Mouse (Mus musculus) midbrain, embryonic 12.5 days (tissue): ENCODE results near the gene Gm20388. TPM values are rescaled to one million over a fixed set of nuclear protein-coding genes. Genes with fewer than 3 reads are reported as not detected.

Source experiments
- ATAC-seq: fragments of 200-750 bp; cut with Nextera tagmentation; 2 replicates; pipeline ENCODE4 v1.8.0; 2017; ENCODE audit warnings: low read depth, moderate TSS enrichment, moderate library complexity; ENCODE audit not compliant: low FRiP score
- H3K27ac ChIP-seq: fragments of 300-500 bp; sonication (generic); replicated peaks from 2 replicates; pipeline ENCODE4 v1.5.1; 2016; ENCODE audit warnings: mild to moderate bottlenecking
- H3K27me3 ChIP-seq: fragments of 300-500 bp; sonication (generic); 2 replicates; pipeline ENCODE4 v1.6.1; 2016; ENCODE audit warnings: mild to moderate bottlenecking
- H3K36me3 ChIP-seq: fragments of 300-500 bp; sonication (generic); 2 replicates; pipeline ENCODE4 v1.6.1; 2016
- H3K4me1 ChIP-seq: fragments of 300-500 bp; sonication (generic); 2 replicates; pipeline ENCODE4 v1.6.1; 2016
- H3K4me2 ChIP-seq: fragments of 300-500 bp; sonication (generic); replicated peaks from 2 replicates; pipeline ENCODE4 v1.6.1; 2016; ENCODE audit warnings: mild to moderate bottlenecking, moderate library complexity
- H3K4me3 ChIP-seq: fragments of 300-500 bp; sonication (generic); 2 replicates; pipeline ENCODE4 v1.5.1; 2016; ENCODE audit warnings: mild to moderate bottlenecking
- H3K9ac ChIP-seq: fragments of 300-500 bp; sonication (generic); replicated peaks from 2 replicates; pipeline ENCODE4 v1.6.1; 2016; ENCODE audit warnings: mild to moderate bottlenecking, moderate library complexity
- H3K9me3 ChIP-seq: fragments of 300-500 bp; sonication (generic); 2 replicates; pipeline ENCODE4 v1.6.1; 2016; ENCODE audit warnings: mild to moderate bottlenecking
- WGBS: fragments of 180-500 bp; shearing (Covaris S2); methylation state at CpG from one replicate; pipeline ENCODE4 v1.1.7; 2016; 5-methylcytosine and 5-hydroxymethylcytosine counted together
- polyA plus RNA-seq: library from polyadenylated mRNA; unstranded; fragments of >200 nt; fragmentation: Nextera tagmentation; extraction: Ambion mirVana; gene quantifications from 2 replicates; pipeline ENCODE4 v1.2.1, GENCODE M21; 2016

Gene Gm20388
- polyA plus RNA-seq, 1 experiment from 2014 or later = not detected

GRCm38 (mm10) chr8:122701441-122702185 lies 2791.0 kb downstream of the Gm20388 start:
- no peak overlapping the region for H3K4me3 ChIP-seq
- 92% methylated on average over 12 of the region's 12 CpGs for WGBS
- H3K4me1 ChIP-seq = peaks cover 9% of the 10 kb centered on the region
- H3K9me3 ChIP-seq = no peaks in the 10 kb centered on the region
- H3K9ac ChIP-seq = no peak overlapping the region
- no peaks in the 10 kb centered on the region; the same call in 1 of the 2 replicates for H3K27me3 ChIP-seq
- no peaks in the 10 kb centered on the region for H3K36me3 ChIP-seq
- H3K27ac ChIP-seq = no peak overlapping the region
- no peak for ATAC-seq
- H3K4me2 ChIP-seq = no peak overlapping the region

DNA sequence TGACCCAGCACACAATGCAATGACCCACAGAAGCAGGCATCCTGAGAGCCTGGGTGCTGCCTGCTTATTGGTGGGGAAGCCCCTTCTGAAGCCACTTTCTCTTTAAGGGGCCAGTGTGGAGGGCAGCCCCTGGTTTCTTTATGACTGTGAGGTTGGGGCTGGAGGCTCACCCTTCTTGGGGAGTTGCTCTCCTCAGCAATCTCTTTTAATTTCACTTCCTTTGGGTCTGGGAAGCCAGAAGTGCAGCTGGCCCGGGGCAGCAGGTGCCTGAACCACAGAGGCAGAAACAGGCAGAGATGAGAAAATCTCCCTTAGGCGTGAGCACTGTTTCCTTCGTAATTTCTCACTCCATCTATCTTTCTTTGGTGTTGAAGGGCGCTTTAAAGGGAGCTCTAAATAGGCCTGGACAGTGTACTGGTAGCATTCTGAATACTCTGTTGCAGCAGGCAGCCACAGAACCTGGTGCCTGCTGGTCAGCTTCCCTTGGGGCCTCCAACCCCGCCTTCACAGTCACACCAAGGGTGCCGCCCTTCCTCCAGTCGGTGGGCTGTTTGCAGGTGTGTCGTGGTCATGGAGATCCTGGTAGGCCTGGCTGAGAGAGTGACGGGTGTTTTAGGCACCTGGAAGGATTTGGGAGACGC lies 2791.8 kb downstream of the Gm20388 start:
- Histone ChIP-seq H3K4me2 (no peak overlapping the region), H3K4me1 (peaks cover 9% of the 10 kb centered on the region), H3K36me3 (no peaks in the 10 kb centered on the region), H3K9me3 (no peaks in the 10 kb centered on the region), H3K4me3 (no peak overlapping the region), H3K9ac (0 out of 2 replicates have a peak overlapping the region, but pooled peaks have one; percentile 0), H3K27me3 (no peaks in the 10 kb centered on the region), H3K27ac (no peak overlapping the region)
- WGBS = 56% methylated on average over 10 of the region's 10 CpGs
- no peak for ATAC-seq

DNA sequence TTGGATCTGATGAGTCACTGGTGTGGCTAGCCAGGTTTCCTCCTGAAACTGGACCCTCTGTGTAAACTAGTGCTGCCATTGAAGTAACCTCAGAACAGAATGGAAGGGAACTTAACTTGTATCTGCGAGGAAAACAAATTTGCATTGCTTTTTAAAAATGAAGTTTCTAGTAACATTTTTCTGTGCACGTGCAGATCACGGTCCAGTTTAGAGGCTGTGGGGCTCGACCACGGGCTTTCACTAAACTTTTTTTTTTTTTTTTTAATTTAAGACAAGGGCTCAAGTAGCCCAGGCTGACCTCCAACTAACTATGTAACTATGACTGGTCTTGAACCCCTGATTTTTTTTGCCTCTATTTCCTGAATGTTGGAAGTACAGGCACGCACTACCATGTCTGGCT lies 2792.3 kb downstream of the Gm20388 start:
- Histone ChIP-seq H3K36me3 (no peaks in the 10 kb centered on the region), H3K9ac (no peak overlapping the region), H3K27me3 (no peaks in the 10 kb centered on the region), H3K4me3 (no peak overlapping the region), H3K4me1 (peaks cover 9% of the 10 kb centered on the region), H3K9me3 (no peaks in the 10 kb centered on the region), H3K27ac (no peak overlapping the region), H3K4me2 (no peak overlapping the region)
- 80% methylated on average over 6 of the region's 6 CpGs for WGBS
- ATAC-seq = no peak

DNA sequence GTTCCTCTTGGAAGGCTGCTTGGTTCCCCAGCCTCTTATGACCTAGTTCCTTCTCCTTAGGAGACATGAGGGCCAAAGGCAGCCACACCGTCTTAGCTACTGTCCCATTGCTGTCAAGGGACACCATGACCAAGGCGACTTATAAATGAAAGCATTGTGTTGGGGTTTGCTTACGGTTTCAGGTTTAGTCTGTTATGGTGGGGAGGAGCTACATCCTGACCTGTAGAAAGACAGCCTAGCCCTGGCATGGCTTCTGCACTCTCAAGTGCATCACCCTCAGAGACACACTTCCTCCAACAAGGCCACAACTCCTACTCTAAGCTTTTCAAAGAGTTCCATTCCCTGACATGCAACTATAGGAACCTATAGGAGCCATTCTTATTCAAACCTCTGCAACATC lies 2794.0 kb downstream of the Gm20388 start:
- Histone ChIP-seq H3K4me1 (peaks cover 16% of the 10 kb centered on the region), H3K4me2 (no peak overlapping the region), H3K9ac (no peak overlapping the region), H3K9me3 (no peaks in the 10 kb centered on the region), H3K36me3 (no peaks in the 10 kb centered on the region), H3K4me3 (no peak overlapping the region), H3K27me3 (no peaks in the 10 kb centered on the region), H3K27ac (no peak overlapping the region)
- 86% methylated on average over 3 of the region's 3 CpGs for WGBS
- no peak for ATAC-seq

- 30% methylated on average over 12 of the region's 12 CpGs for WGBS
- Histone ChIP-seq H3K9me3 (no peaks in the 10 kb centered on the region), H3K27me3 (no peaks in the 10 kb centered on the region), H3K27ac (0 out of 2 replicates have a peak overlapping the region, but pooled peaks have one; percentile 26), H3K36me3 (no peaks in the 10 kb centered on the region), H3K4me2 (no peak overlapping the region), H3K4me1 (peaks cover 17% of the 10 kb centered on the region), H3K4me3 (no peak overlapping the region), H3K9ac (no peak overlapping the region)
- ATAC-seq = no peak
These were observed 2795.4 kb downstream of the Gm20388 start for GRCm38 (mm10) chr8:122705901-122706561.

- Histone ChIP-seq H3K36me3 (no peaks in the 10 kb centered on the region), H3K4me1 (peaks cover 17% of the 10 kb centered on the region), H3K27ac (no peak overlapping the region), H3K4me3 (no peak overlapping the region), H3K27me3 (no peaks in the 10 kb centered on the region), H3K4me2 (no peak overlapping the region), H3K9ac (no peak overlapping the region), H3K9me3 (no peaks in the 10 kb centered on the region)
- ATAC-seq = no peak
- 68% methylated on average over 4 of the region's 4 CpGs for WGBS
These were observed 2796.5 kb downstream of the Gm20388 start for GRCm38 (mm10) chr8:122707184-122707583.

DNA sequence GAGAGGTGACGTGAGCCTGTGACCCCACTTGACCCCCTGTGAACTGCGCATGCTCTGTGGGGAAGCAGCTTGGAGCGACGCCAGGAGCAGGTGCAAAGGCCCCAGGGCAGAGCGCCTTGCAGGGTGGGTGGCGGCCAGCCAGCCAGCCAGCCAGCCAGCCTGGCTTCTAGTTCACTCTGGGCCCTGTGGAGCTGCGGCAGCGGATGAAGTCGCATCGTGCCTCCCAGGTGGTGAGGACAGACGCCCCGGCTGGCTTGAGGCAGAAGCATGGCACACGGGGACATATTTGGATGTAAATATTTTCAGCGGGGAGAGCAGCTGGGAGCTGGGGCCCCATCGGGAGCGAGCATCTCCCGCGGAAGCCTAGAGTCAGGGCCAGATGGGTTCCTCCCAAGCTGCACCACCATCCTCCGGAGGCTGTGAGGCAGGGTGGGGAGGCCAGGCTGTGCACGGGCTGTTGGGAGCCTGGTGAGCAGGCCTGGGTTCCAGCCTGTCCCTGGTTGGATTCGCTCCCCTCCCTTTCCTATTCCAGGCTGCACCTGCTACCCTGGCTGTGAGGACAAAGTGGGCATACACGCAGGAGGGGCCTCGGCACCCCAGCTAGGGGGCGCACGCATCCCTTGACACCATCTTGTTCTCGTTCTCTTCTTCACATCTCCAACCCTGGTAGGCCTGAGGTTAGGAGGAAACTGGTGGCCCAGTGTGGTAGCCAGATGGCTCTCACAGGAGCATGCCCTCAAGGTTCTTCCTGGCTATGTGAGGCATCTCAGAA lies 2798.9 kb downstream of the Gm20388 start:
- whole genome bisulfite sequencing = 44% methylated on average over 26 of the region's 26 CpGs
- H3K4me2 ChIP-seq = no peak overlapping the region
- H3K27me3 ChIP-seq = no peaks in the 10 kb centered on the region
- peak; percentile 47; the same call in 1 of the 2 replicates for ATAC-seq
- no peak overlapping the region for H3K4me3 ChIP-seq
- H3K4me1 ChIP-seq = peaks cover 17% of the 10 kb centered on the region
- no peaks in the 10 kb centered on the region for H3K9me3 ChIP-seq
- no peak overlapping the region for H3K9ac ChIP-seq
- peak overlapping the region; percentile 63 for H3K27ac ChIP-seq
- H3K36me3 ChIP-seq = no peaks in the 10 kb centered on the region

DNA sequence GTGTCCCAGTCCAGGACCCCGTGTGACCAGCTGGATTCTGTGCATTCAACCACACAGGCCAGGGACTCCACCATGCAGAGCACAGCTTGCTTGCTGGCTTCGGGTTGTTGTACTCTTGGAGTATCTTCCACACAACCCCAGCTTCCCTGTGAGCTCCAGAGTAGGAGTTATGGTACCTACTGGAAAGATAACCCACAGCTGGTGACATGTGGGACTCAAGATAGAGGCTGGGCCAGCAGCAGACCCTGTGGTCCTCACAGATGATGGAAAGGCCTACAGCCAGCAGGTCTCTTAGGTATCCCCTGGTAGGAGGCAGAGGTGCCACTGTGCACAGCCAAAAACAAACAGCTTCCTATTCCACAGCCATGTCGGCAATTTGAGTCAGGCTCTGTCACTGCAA lies 2800.8 kb downstream of the Gm20388 start:
- no peak for ATAC-seq
- peaks cover 8% of the 10 kb centered on the region for H3K4me1 ChIP-seq
- H3K36me3 ChIP-seq = no peaks in the 10 kb centered on the region
- H3K9ac ChIP-seq = no peak overlapping the region
- no peak overlapping the region for H3K4me2 ChIP-seq
- H3K4me3 ChIP-seq = no peak overlapping the region
- no peaks in the 10 kb centered on the region for H3K9me3 ChIP-seq
- no peak overlapping the region for H3K27ac ChIP-seq
- H3K27me3 ChIP-seq = no peaks in the 10 kb centered on the region
- 81% methylated on average over 3 of the region's 3 CpGs for WGBS

DNA sequence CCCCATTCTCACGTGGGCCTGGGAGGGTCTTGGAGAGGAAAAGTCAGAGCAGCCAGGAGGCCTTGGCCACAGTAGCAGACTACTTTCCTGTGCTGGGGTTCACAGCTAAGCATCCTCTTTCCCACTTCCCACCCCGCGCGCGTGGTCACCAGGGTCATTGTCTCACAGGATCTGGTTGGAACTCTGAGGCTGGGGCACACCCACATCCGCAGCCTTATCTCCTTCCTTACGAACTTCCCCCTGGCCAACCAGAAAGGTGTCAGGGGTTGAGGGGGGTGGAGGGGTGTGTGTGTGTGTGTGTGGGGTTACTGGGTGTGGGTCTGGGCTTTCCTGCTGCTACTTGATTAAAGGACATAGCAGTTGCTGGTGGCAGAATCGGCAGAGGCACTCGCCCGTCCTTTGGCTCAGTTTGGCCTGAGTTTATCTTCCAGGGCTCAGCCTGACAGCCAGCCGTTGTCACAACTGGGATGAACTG lies 2801.3 kb downstream of the Gm20388 start:
- H3K4me3 ChIP-seq = no peak overlapping the region
- WGBS = 71% methylated on average over 11 of the region's 11 CpGs
- no peak overlapping the region for H3K27ac ChIP-seq
- H3K9ac ChIP-seq = no peak overlapping the region
- H3K4me1 ChIP-seq = peaks cover 8% of the 10 kb centered on the region
- H3K9me3 ChIP-seq = no peaks in the 10 kb centered on the region
- no peaks in the 10 kb centered on the region for H3K27me3 ChIP-seq
- no peak overlapping the region for H3K4me2 ChIP-seq
- no peaks in the 10 kb centered on the region for H3K36me3 ChIP-seq
- no peak for ATAC-seq

DNA sequence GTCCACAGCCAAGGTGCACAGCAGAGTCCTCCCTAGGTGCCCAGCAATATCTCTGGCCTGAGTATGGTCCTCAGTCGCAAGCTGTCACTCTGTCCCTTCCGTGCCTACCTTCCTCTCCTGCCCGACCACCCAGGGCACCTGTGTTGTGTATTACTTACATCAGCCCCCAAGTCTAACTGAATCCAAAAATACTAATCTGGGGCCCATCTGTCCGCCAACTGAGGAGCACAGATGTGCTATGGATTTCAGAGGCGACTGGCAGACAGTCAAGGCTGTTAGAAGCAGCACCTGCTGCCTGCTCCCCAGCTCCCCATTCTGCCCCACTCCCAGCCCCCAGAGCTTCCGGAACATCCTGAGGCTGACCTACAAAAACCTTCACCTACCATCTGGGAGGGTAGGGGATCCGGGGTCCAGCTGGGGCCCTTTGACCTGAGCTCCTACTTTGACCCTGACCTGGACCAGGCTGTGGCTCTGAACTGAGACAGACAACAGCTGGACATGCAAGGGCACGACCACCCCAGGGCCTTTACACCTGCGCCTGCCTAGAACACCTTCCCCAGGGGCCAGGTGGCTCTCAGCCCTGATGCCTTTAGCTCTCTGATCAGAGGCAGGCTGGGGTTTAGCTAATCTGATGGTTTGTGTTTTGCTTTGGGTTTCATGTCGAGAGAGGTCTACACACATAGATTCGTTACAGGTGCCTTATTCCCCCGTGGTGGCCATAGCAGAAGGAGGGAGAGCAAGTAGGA lies 2801.9 kb downstream of the Gm20388 start:
- 79% methylated on average over 12 of the region's 12 CpGs for WGBS
- Histone ChIP-seq H3K4me1 (peaks cover 8% of the 10 kb centered on the region), H3K4me3 (no peak overlapping the region), H3K4me2 (no peak overlapping the region), H3K27me3 (no peaks in the 10 kb centered on the region; the same call in 1 of the 2 replicates), H3K36me3 (no peaks in the 10 kb centered on the region), H3K9ac (no peak overlapping the region), H3K27ac (no peak overlapping the region; the same call in 1 of the 2 replicates), H3K9me3 (no peaks in the 10 kb centered on the region)
- ATAC-seq = no peak

- WGBS = 92% methylated on average over 5 of the region's 5 CpGs
- no peak overlapping the region; the same call in 1 of the 2 replicates for H3K27ac ChIP-seq
- H3K27me3 ChIP-seq = no peaks in the 10 kb centered on the region; the same call in 1 of the 2 replicates
- no peak overlapping the region for H3K4me2 ChIP-seq
- no peak overlapping the region for H3K4me3 ChIP-seq
- H3K36me3 ChIP-seq = no peaks in the 10 kb centered on the region
- H3K4me1 ChIP-seq = peaks cover 8% of the 10 kb centered on the region
- ATAC-seq = no peak
- H3K9ac ChIP-seq = no peak overlapping the region
- no peaks in the 10 kb centered on the region for H3K9me3 ChIP-seq
These were observed 2802.5 kb downstream of the Gm20388 start for GRCm38 (mm10) chr8:122713157-122713518.
